Mouse (Mus musculus): ENCODE data around the gene Enox2.

- TF ChIP-seq CTCF (conservative IDR thresholded peaks at IDR 0.05; ENCODE audit: low read length) (no peak), NANOG (IDR thresholded peaks at IDR 0.05; ENCODE audit: borderline replicate concordance, low read length) (no peak), POU5F1 (IDR thresholded peaks at IDR 0.05; ENCODE audit: borderline replicate concordance, low read length) (no peak)
Observed at GRCm38 (mm10) chrX:49273487-49274042, 14.5 kb downstream of the Enox2 start.
